Mouse (Mus musculus) heart, embryonic 13.5 days (tissue): ENCODE data around the gene Kbtbd8. TPM values are rescaled to one million over a fixed set of nuclear protein-coding genes. Genes with fewer than 3 reads are reported as not detected.

Experiments
- polyA plus RNA-seq: library from polyadenylated mRNA; unstranded; fragments of >200 nt; fragmentation: Nextera tagmentation; extraction: Ambion mirVana; gene quantifications from 2 replicates; pipeline ENCODE4 v1.2.1, GENCODE M21; 2015

Kbtbd8 gene
- polyA plus RNA-seq, 1 experiment from 2014 or later, result 1.2 TPM

Other genes with a start within 250 kb of the Kbtbd8 start
- not detected in 2 replicates for gene Gm10234, start 204.9 kb downstream of the Kbtbd8 start, polyA plus RNA-seq